Mouse (Mus musculus) lung, embryonic 16.5 days (tissue): ENCODE data around the gene Ing1. TPM values are rescaled to one million over a fixed set of nuclear protein-coding genes. Genes with fewer than 3 reads are reported as not detected.

Source experiments
- ATAC-seq: fragments of 200-750 bp; cut with Nextera tagmentation; 2 replicates; pipeline ENCODE4 v1.8.0; 2017; ENCODE audit warnings: low read depth, mild to moderate bottlenecking, moderate library complexity
- H3K27ac ChIP-seq: fragments of 300-500 bp; sonication (generic); 2 replicates; pipeline ENCODE4 v1.5.1; 2014; ENCODE audit warnings: mild to moderate bottlenecking, control low read depth, low read length
- H3K27me3 ChIP-seq: fragments of 300-500 bp; sonication (generic); 2 replicates; pipeline ENCODE4 v1.6.1; 2014; ENCODE audit warnings: low read depth, low read length, mixed read lengths; ENCODE audit not compliant: control insufficient read depth, insufficient read depth
- H3K36me3 ChIP-seq: fragments of 300-500 bp; sonication (generic); 2 replicates; pipeline ENCODE4 v1.6.1; 2014; ENCODE audit warnings: low read length; ENCODE audit not compliant: control insufficient read depth, insufficient read depth
- H3K4me1 ChIP-seq: fragments of 300-500 bp; sonication (generic); replicated peaks from 2 replicates; pipeline ENCODE4 v1.6.1; 2014; ENCODE audit warnings: low read length, mixed read lengths; ENCODE audit not compliant: control insufficient read depth, insufficient read depth
- H3K4me2 ChIP-seq: fragments of 300-500 bp; sonication (generic); 2 replicates; pipeline ENCODE4 v1.6.1; 2014; ENCODE audit warnings: low read depth, low read length, control low read depth
- H3K4me3 ChIP-seq: fragments of 300-500 bp; sonication (generic); 2 replicates; pipeline ENCODE4 v1.5.1; 2014; ENCODE audit warnings: mild to moderate bottlenecking, low read length, control low read depth
- H3K9ac ChIP-seq: fragments of 300-500 bp; sonication (generic); 2 replicates; pipeline ENCODE4 v1.6.1; 2014; ENCODE audit warnings: low read length, control low read depth
- H3K9me3 ChIP-seq: fragments of 300-500 bp; sonication (generic); 2 replicates; pipeline ENCODE4 v1.6.1; 2016; ENCODE audit warnings: low read length; ENCODE audit not compliant: control insufficient read depth
- WGBS: fragments of 180-500 bp; shearing (Covaris S2); extraction: QIAGEN DNeasy Blood & Tissue Kit; methylation state at CpG from one replicate; pipeline ENCODE4 v1.1.7; 2014; 5-methylcytosine and 5-hydroxymethylcytosine counted together
- polyA plus RNA-seq: library from polyadenylated mRNA; unstranded; fragments of >200 nt; fragmentation: Nextera tagmentation; extraction: Ambion mirVana; gene quantifications from 2 replicates; pipeline ENCODE4 v1.2.1, GENCODE M21; 2015

Gene Ing1
- polyA plus RNA-seq, 1 experiment from 2014 or later, result 36.3 TPM

GRCm38 (mm10) chr8:11572428-11572827, 17.1 kb downstream of the Ing1 start:
- Histone ChIP-seq H3K36me3 (peaks cover 5% of the 10 kb centered on the region; the same call in 1 of the 2 replicates), H3K4me2 (no peak overlapping the region), H3K27me3 (no peaks in the 10 kb centered on the region), H3K27ac (no peak overlapping the region), H3K9ac (no peak overlapping the region), H3K4me1 (no peaks in the 10 kb centered on the region), H3K9me3 (no peaks in the 10 kb centered on the region), H3K4me3 (no peak overlapping the region)
- 67% methylated on average over 6 of the region's 6 CpGs for WGBS
- ATAC-seq, result no peak

- no peak overlapping the region for H3K9ac ChIP-seq
- H3K27me3 ChIP-seq, result no peaks in the 10 kb centered on the region
- H3K4me3 ChIP-seq, result no peak overlapping the region
- H3K4me2 ChIP-seq, result no peak overlapping the region
- no peaks in the 10 kb centered on the region for H3K36me3 ChIP-seq
- 48% methylated on average over 9 of the region's 9 CpGs for WGBS
- H3K9me3 ChIP-seq, result no peaks in the 10 kb centered on the region
- no peak overlapping the region for H3K27ac ChIP-seq
- ATAC-seq, result 0 out of 2 replicates have a peak, but pooled peaks have one; percentile 24
- no peaks in the 10 kb centered on the region for H3K4me1 ChIP-seq
Measured at GRCm38 (mm10) chr8:11574911-11575603, 19.7 kb downstream of the Ing1 start.

- no peak overlapping the region for H3K4me2 ChIP-seq
- no peak overlapping the region for H3K27ac ChIP-seq
- H3K4me3 ChIP-seq, result no peak overlapping the region
- H3K9me3 ChIP-seq, result no peaks in the 10 kb centered on the region
- H3K9ac ChIP-seq, result no peak overlapping the region
- ATAC-seq, result peak; percentile 57; the same call in 1 of the 2 replicates
- WGBS, result 52% methylated on average over 16 of the region's 16 CpGs
- no peaks in the 10 kb centered on the region for H3K27me3 ChIP-seq
- no peaks in the 10 kb centered on the region for H3K4me1 ChIP-seq
- H3K36me3 ChIP-seq, result no peaks in the 10 kb centered on the region
Measured at GRCm38 (mm10) chr8:11575604-11576384, 20.4 kb downstream of the Ing1 start.

- Histone ChIP-seq H3K4me2 (no peak overlapping the region; the same call in 1 of the 2 replicates), H3K36me3 (no peaks in the 10 kb centered on the region), H3K27me3 (no peaks in the 10 kb centered on the region), H3K9me3 (no peaks in the 10 kb centered on the region), H3K27ac (peak overlapping the region; percentile 53), H3K4me1 (peaks cover 3% of the 10 kb centered on the region; the same call in 1 of the 2 replicates), H3K9ac (no peak overlapping the region), H3K4me3 (no peak overlapping the region)
- WGBS, result 58% methylated on average over 21 of the region's 21 CpGs
- ATAC-seq, result peak; percentile 77
Measured at GRCm38 (mm10) chr8:11585513-11586373, 30.4 kb downstream of the Ing1 start.

- peaks cover 3% of the 10 kb centered on the region; the same call in 1 of the 2 replicates for H3K4me1 ChIP-seq
- no peak overlapping the region for H3K9ac ChIP-seq
- H3K9me3 ChIP-seq, result no peaks in the 10 kb centered on the region
- H3K27ac ChIP-seq, result no peak overlapping the region; the same call in 1 of the 2 replicates
- ATAC-seq, result peak; percentile 15; the same call in 1 of the 2 replicates
- H3K4me2 ChIP-seq, result no peak overlapping the region
- H3K27me3 ChIP-seq, result no peaks in the 10 kb centered on the region
- no peak overlapping the region for H3K4me3 ChIP-seq
- 55% methylated on average over 2 of the region's 2 CpGs for WGBS
- H3K36me3 ChIP-seq, result no peaks in the 10 kb centered on the region
Measured at GRCm38 (mm10) chr8:11586374-11586745, 31.0 kb downstream of the Ing1 start.

- WGBS, result 74% methylated on average over 4 of the region's 4 CpGs
- H3K27me3 ChIP-seq, result no peaks in the 10 kb centered on the region
- H3K9ac ChIP-seq, result no peak overlapping the region
- no peaks in the 10 kb centered on the region for H3K36me3 ChIP-seq
- no peaks in the 10 kb centered on the region for H3K9me3 ChIP-seq
- no peak overlapping the region for H3K4me2 ChIP-seq
- no peak overlapping the region for H3K27ac ChIP-seq
- H3K4me1 ChIP-seq, result peaks cover 3% of the 10 kb centered on the region; the same call in 1 of the 2 replicates
- no peak overlapping the region for H3K4me3 ChIP-seq
- no peak for ATAC-seq
Measured at GRCm38 (mm10) chr8:11591837-11592236, 36.5 kb downstream of the Ing1 start.

- Histone ChIP-seq H3K36me3 (no peaks in the 10 kb centered on the region), H3K4me3 (no peak overlapping the region)
- no peak for ATAC-seq
Measured at GRCm38 (mm10) chr8:11592296-11592695, 36.9 kb downstream of the Ing1 start.

GRCm38 (mm10) chr8:11593222-11593884, 38.0 kb downstream of the Ing1 start:
- Histone ChIP-seq H3K27ac (no peak overlapping the region), H3K4me3 (no peak overlapping the region), H3K4me2 (no peak overlapping the region), H3K36me3 (no peaks in the 10 kb centered on the region), H3K9me3 (no peaks in the 10 kb centered on the region), H3K27me3 (no peaks in the 10 kb centered on the region), H3K9ac (no peak overlapping the region), H3K4me1 (peaks cover 3% of the 10 kb centered on the region; the same call in 1 of the 2 replicates)
- peak; percentile 54; the same call in 1 of the 2 replicates for ATAC-seq
- 43% methylated on average over 12 of the region's 12 CpGs for WGBS

More at GRCm38 (mm10) chr8:11592296-11592695, 36.9 kb downstream of the Ing1 start:
- no peak overlapping the region for H3K27ac ChIP-seq
- H3K9me3 ChIP-seq, result no peaks in the 10 kb centered on the region
- peaks cover 3% of the 10 kb centered on the region; the same call in 1 of the 2 replicates for H3K4me1 ChIP-seq
- no peak overlapping the region for H3K9ac ChIP-seq
- WGBS, result 35% methylated on average over 13 of the region's 13 CpGs
- H3K27me3 ChIP-seq, result no peaks in the 10 kb centered on the region
- H3K4me2 ChIP-seq, result no peak overlapping the region
